Mouse (Mus musculus): Measurements from ENCODE around the gene Rps23. TPM values are rescaled to one million over a fixed set of nuclear protein-coding genes. Genes with fewer than 3 reads are reported as not detected.

The Rps23 gene
- 202 and 222 TPM in 2 replicates for polyA plus RNA-seq (2015; fragmentation: Nextera tagmentation; extraction: Ambion mirVana)

DNA sequence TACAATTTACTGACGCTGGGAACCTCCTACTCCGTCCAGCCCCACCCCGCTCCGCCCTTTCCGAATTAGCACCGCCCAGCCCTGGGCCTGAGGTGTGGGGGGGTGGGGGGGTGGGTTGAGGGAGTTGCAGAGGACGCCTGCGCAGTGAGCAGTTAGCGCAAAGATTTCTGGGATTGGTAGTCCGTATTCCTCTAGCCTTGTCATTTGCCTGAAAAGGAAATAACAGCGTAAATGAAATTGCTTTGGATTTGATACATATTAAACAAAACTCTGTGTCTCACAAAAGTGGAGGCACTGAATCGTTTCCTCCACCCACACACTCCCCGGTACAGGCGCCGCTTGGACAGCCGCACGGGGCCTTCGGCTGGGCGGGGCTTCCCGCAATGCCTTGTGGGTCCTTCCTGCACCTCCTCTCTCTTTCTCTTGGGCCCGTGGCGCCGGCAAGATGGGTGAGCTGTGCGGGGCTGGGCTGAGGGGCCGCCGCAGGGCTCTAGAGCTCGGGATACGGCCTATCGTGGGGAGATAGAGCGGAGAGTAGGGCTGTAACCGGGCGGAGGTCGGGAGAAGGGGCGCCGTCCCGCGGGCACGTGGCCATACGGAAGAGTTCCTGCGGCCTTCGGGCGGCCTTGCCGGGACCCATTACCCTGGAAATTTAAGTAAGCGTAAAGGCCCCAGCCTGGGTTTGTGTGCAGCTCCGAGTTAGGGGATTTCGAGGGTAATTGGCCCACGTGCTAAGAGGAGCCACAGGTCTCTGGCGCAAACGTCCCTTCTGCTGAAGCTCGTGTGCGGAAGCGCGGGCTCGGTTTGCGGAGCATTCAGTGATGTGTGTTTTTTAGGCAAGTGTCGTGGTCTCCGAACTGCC lies at the start of gene Rps23:
TSS of gene Rps23 (plus strand) at position 208 of the 862 bp plus-strand sequence.
- Histone ChIP-seq H3K27me3 (no peaks in the 10 kb centered on the region), H3K4me3 (replicated peaks) (peak within 1 kb of the TSS; percentile 87), H3K9me3 (replicated peaks) (no peaks in the 10 kb centered on the region), H3K36me3 (peaks cover 27% of the 10 kb centered on the region), H3K27ac (peak within 1 kb of the TSS; percentile 75), H3K4me1 (replicated peaks) (peaks cover 40% of the 10 kb centered on the region), H3K9ac (peak within 1 kb of the TSS; percentile 90), H3K4me2 (peak within 1 kb of the TSS; percentile 75)
- under 1% methylated on average over 57 of the region's 57 CpGs for WGBS (ENCODE audit: insufficient replicate concordance)
- ATAC-seq (ENCODE audit: low read depth) (peak; percentile 97), DNase-seq (peak; percentile 87)

- WGBS (ENCODE audit: insufficient replicate concordance), result 29% methylated on average over 1 of the region's 1 CpGs
- no peaks in the 10 kb centered on the region for H3K27me3 ChIP-seq
- ATAC-seq (ENCODE audit: low read depth), result no peak
- no peak overlapping the region for H3K4me3 ChIP-seq (replicated peaks)
- H3K9me3 ChIP-seq (replicated peaks), result no peaks in the 10 kb centered on the region
- H3K4me1 ChIP-seq (replicated peaks), result peaks cover 8% of the 10 kb centered on the region
- no peak overlapping the region for H3K4me2 ChIP-seq
- H3K36me3 ChIP-seq, result no peaks in the 10 kb centered on the region
- H3K9ac ChIP-seq, result no peak overlapping the region
- no peak for DNase-seq
- no peak overlapping the region for H3K27ac ChIP-seq
Observed at GRCm38 (mm10) chr13:90881727-90882429, 40.9 kb upstream of the Rps23 start.

GRCm38 (mm10) chr13:90885856-90886532 lies 36.8 kb upstream of the Rps23 start:
- WGBS (ENCODE audit: insufficient replicate concordance), result 30% methylated on average over 13 of the region's 13 CpGs
- peak; percentile 5 for DNase-seq
- Histone ChIP-seq H3K36me3 (no peaks in the 10 kb centered on the region), H3K9ac (peak overlapping the region; percentile 30), H3K27ac (no peak overlapping the region), H3K4me1 (replicated peaks) (peaks cover 22% of the 10 kb centered on the region), H3K27me3 (no peaks in the 10 kb centered on the region), H3K4me2 (peak overlapping the region; percentile 68), H3K9me3 (replicated peaks) (no peaks in the 10 kb centered on the region), H3K4me3 (replicated peaks) (peak overlapping the region; percentile 47)
- ATAC-seq (ENCODE audit: low read depth), result peak; percentile 63

DNA sequence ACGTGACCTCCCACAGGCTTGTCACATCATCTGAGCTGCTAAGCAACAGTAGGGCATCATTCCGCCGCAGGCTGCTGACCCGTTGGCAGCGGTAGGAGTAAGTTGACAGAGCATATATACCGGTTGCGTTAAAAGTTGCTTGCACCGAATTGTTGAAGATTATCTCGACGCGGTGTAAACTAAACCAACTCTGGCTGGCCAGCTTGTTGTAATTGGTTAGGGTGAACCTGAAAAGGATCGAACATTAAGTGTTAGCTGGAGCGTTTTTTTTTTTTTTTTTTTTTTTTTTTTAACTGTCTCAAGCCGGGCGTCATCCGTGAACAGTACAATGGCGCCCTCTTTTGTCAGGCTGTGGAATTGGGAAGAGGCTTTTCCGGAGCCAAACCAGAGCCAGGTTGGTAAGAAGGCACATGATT lies 36.2 kb upstream of the Rps23 start:
- Histone ChIP-seq H3K9me3 (replicated peaks) (no peaks in the 10 kb centered on the region), H3K4me3 (replicated peaks) (peak overlapping the region; percentile 47), H3K36me3 (no peaks in the 10 kb centered on the region), H3K9ac (peak overlapping the region; percentile 30), H3K4me2 (peak overlapping the region; percentile 68), H3K27me3 (no peaks in the 10 kb centered on the region), H3K4me1 (replicated peaks) (peaks cover 22% of the 10 kb centered on the region), H3K27ac (no peak overlapping the region)
- ATAC-seq (ENCODE audit: low read depth) (peak; percentile 57), DNase-seq (peak; percentile 47)
- 2% methylated on average over 18 of the region's 18 CpGs for WGBS (ENCODE audit: insufficient replicate concordance)

- H3K4me2 ChIP-seq, result no peak overlapping the region
Observed at GRCm38 (mm10) chr13:90890111-90890510, 32.6 kb upstream of the Rps23 start.

DNA sequence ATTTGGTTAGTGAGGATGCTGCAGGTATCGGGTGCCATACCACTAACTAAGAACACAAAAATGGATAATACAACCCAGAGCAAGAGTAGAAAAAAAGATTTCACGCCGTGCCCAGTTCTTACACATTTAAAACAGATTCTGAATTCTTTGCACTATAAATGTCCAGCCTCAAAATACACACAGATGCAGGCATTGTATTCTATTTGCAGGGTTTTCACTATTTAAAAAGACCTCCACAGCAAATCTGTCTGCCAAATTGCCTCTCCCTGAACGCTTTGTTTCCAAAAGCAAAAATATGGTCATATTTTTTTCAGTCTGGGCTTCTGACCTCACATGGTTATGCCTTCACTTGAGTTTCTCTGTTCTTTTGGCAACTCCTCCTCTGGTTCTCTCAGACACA lies 27.9 kb upstream of the Rps23 start:
- Histone ChIP-seq H3K4me1 (replicated peaks) (peaks cover 11% of the 10 kb centered on the region), H3K27me3 (no peaks in the 10 kb centered on the region), H3K36me3 (no peaks in the 10 kb centered on the region), H3K9me3 (replicated peaks) (no peaks in the 10 kb centered on the region), H3K27ac (no peak overlapping the region), H3K4me3 (replicated peaks) (no peak overlapping the region), H3K4me2 (no peak overlapping the region), H3K9ac (no peak overlapping the region)
- no peak for DNase-seq
- 76% methylated on average over 4 of the region's 4 CpGs for WGBS (ENCODE audit: insufficient replicate concordance)
- ATAC-seq (ENCODE audit: low read depth), result no peak

More at GRCm38 (mm10) chr13:90890111-90890510, 32.6 kb upstream of the Rps23 start:
- Histone ChIP-seq H3K36me3 (no peaks in the 10 kb centered on the region), H3K27ac (no peak overlapping the region), H3K27me3 (no peaks in the 10 kb centered on the region), H3K4me1 (replicated peaks) (peaks cover 22% of the 10 kb centered on the region), H3K9me3 (replicated peaks) (no peaks in the 10 kb centered on the region), H3K4me3 (replicated peaks) (no peak overlapping the region), H3K9ac (no peak overlapping the region)
- ATAC-seq (ENCODE audit: low read depth) (peak; percentile 82), DNase-seq (peak; percentile 23)
- 30% methylated on average over 5 of the region's 5 CpGs for WGBS (ENCODE audit: insufficient replicate concordance)

- Histone ChIP-seq H3K27me3 (no peaks in the 10 kb centered on the region), H3K4me3 (replicated peaks) (no peak overlapping the region), H3K9me3 (replicated peaks) (no peaks in the 10 kb centered on the region), H3K36me3 (no peaks in the 10 kb centered on the region), H3K4me2 (no peak overlapping the region), H3K9ac (no peak overlapping the region), H3K27ac (no peak overlapping the region), H3K4me1 (replicated peaks) (no peaks in the 10 kb centered on the region)
- ATAC-seq (ENCODE audit: low read depth), result no peak
- DNase-seq, result no peak
- 53% methylated on average over 2 of the region's 2 CpGs for WGBS (ENCODE audit: insufficient replicate concordance)
Observed at GRCm38 (mm10) chr13:90896098-90896497, 26.7 kb upstream of the Rps23 start.

DNA sequence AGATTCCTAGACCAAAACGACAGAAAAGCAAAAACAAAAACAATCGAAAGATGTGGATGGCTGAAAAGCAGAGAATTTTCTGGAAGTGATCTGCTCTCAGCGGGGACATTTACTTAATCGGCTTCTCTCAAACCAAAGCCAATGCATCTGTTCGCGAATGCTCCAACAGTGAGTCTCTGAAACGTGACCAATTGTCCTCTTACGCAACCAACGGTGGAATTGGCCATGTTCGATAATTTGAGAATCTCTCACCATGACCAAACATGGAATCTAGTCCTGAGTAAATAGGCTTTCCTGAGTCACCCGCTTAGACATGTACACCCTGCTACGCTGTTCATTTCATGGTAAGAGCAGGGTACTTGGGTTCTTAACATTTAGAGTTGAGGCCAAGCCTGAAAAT lies 25.9 kb upstream of the Rps23 start:
- Histone ChIP-seq H3K4me1 (replicated peaks) (no peaks in the 10 kb centered on the region), H3K27ac (no peak overlapping the region), H3K4me3 (replicated peaks) (no peak overlapping the region), H3K27me3 (no peaks in the 10 kb centered on the region), H3K36me3 (no peaks in the 10 kb centered on the region), H3K9me3 (replicated peaks) (no peaks in the 10 kb centered on the region), H3K9ac (no peak overlapping the region), H3K4me2 (no peak overlapping the region)
- DNase-seq (no peak), ATAC-seq (ENCODE audit: low read depth) (no peak)
- WGBS (ENCODE audit: insufficient replicate concordance), result 77% methylated on average over 12 of the region's 12 CpGs

GRCm38 (mm10) chr13:90905176-90905575 lies 17.6 kb upstream of the Rps23 start, which contains the start of gene Atp6ap1l:
TSS of gene Atp6ap1l (minus strand) at chr13:90905355.
- no peak within 1 kb of the TSS for H3K4me2 ChIP-seq
- H3K27me3 ChIP-seq, result no peaks in the 10 kb centered on the region
- no peaks in the 10 kb centered on the region for H3K9me3 ChIP-seq (replicated peaks)
- DNase-seq (no peak), ATAC-seq (ENCODE audit: low read depth) (no peak)
- H3K27ac ChIP-seq, result no peak within 1 kb of the TSS
- H3K9ac ChIP-seq, result no peak within 1 kb of the TSS
- no peaks in the 10 kb centered on the region for H3K4me1 ChIP-seq (replicated peaks)
- WGBS (ENCODE audit: insufficient replicate concordance), result 76% methylated on average over 5 of the region's 5 CpGs
- no peaks in the 10 kb centered on the region for H3K36me3 ChIP-seq
- no peak within 1 kb of the TSS for H3K4me3 ChIP-seq (replicated peaks)

DNA sequence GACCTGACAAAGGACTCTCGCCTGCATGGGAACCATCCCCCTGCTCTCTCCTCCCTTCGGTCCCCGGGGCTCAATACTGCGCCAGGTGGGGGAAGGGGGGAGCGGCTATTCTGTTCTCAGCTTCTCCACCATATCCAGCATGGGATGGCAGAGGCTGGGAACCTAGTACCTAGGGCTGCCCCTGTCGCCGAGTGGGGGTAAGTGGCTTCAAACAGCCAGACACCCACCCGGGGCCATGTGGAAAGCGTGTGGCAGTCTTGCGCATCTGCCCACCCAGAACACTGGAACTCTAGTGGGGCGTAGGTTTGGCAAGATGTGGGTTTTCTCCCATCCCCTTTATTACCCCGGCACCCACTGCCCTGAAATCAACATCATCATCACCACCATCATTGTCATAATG lies 15.4 kb upstream of the Rps23 start:
- H3K4me2 ChIP-seq, result no peak overlapping the region
- ATAC-seq (ENCODE audit: low read depth) (no peak), DNase-seq (no peak)
- no peaks in the 10 kb centered on the region for H3K4me1 ChIP-seq (replicated peaks)
- no peak overlapping the region for H3K9ac ChIP-seq
- no peaks in the 10 kb centered on the region for H3K36me3 ChIP-seq
- H3K4me3 ChIP-seq (replicated peaks), result no peak overlapping the region
- H3K27ac ChIP-seq, result no peak overlapping the region
- 75% methylated on average over 12 of the region's 12 CpGs for WGBS (ENCODE audit: insufficient replicate concordance)
- no peaks in the 10 kb centered on the region for H3K9me3 ChIP-seq (replicated peaks)
- no peaks in the 10 kb centered on the region for H3K27me3 ChIP-seq

All from liver, embryonic 13.5 days (tissue).